Mouse (Mus musculus) liver, embryonic 16.5 days (tissue): ENCODE data around the gene Thsd4. TPM values are rescaled to one million over a fixed set of nuclear protein-coding genes. Genes with fewer than 3 reads are reported as not detected.
"Not testable (repeated sequence)": the region's sequence is repeated elsewhere in the genome, so short reads cannot be mapped to it uniquely, and the experiment has no call there.

Experiments used
- ATAC-seq: fragments of 200-750 bp; cut with Nextera tagmentation; 2 replicates; pipeline ENCODE4 v1.8.0; 2017; ENCODE audit warnings: low read depth, mild to moderate bottlenecking, moderate number of reproducible peaks, moderate library complexity
- H3K27ac ChIP-seq: fragments of 300-500 bp; sonication (generic); 2 replicates; pipeline ENCODE4 v1.5.1; 2014; ENCODE audit warnings: mild to moderate bottlenecking, low read length
- H3K27me3 ChIP-seq: fragments of 300-500 bp; sonication (generic); 2 replicates; pipeline ENCODE4 v1.6.1; 2014; ENCODE audit warnings: low read depth, low read length, mixed read lengths; ENCODE audit not compliant: control insufficient read depth, insufficient read depth
- H3K36me3 ChIP-seq: fragments of 300-500 bp; sonication (generic); 2 replicates; pipeline ENCODE4 v1.6.1; 2014; ENCODE audit warnings: mild to moderate bottlenecking; ENCODE audit not compliant: control insufficient read depth, insufficient read depth
- H3K4me1 ChIP-seq: fragments of 300-500 bp; sonication (generic); 2 replicates; pipeline ENCODE4 v1.6.1; 2014; ENCODE audit warnings: low read depth, low read length, mixed read lengths; ENCODE audit not compliant: control insufficient read depth
- H3K4me2 ChIP-seq: fragments of 300-500 bp; sonication (generic); 2 replicates; pipeline ENCODE4 v1.6.1; 2014; ENCODE audit warnings: low read depth, low read length, mixed read lengths
- H3K4me3 ChIP-seq: fragments of 300-500 bp; sonication (generic); 2 replicates; pipeline ENCODE4 v1.5.1; 2014; ENCODE audit warnings: low read depth, mild to moderate bottlenecking, low read length
- H3K9ac ChIP-seq: fragments of 300-500 bp; sonication (generic); 2 replicates; pipeline ENCODE4 v1.6.1; 2014; ENCODE audit warnings: low read depth, low read length
- H3K9me3 ChIP-seq: fragments of 300-500 bp; sonication (generic); replicated peaks from 2 replicates; pipeline ENCODE4 v1.6.1; 2016; ENCODE audit warnings: low read length; ENCODE audit not compliant: control insufficient read depth
- WGBS: fragments of 180-500 bp; shearing (Covaris S2); extraction: QIAGEN DNeasy Blood & Tissue Kit; methylation state at CpG from one replicate; pipeline ENCODE4 v1.1.7; 2014; ENCODE audit not compliant: insufficient replicate concordance; 5-methylcytosine and 5-hydroxymethylcytosine counted together
- polyA plus RNA-seq: library from polyadenylated mRNA; unstranded; fragments of >200 nt; fragmentation: Nextera tagmentation; extraction: Ambion mirVana; gene quantifications from 2 replicates; pipeline ENCODE4 v1.2.1, GENCODE M21; 2015

Thsd4 gene
- polyA plus RNA-seq, 1 experiment from 2014 or later, result 1.1 TPM

GRCm38 (mm10) chr9:60280786-60281185, 241.1 kb downstream of the Thsd4 start:
- H3K9ac ChIP-seq, result no peak overlapping the region; the same call in 1 of the 2 replicates
- H3K36me3 ChIP-seq, result no peaks in the 10 kb centered on the region
- H3K9me3 ChIP-seq, result no peaks in the 10 kb centered on the region
- peak; percentile 35; the same call in 1 of the 2 replicates for ATAC-seq
- no peak overlapping the region for H3K4me3 ChIP-seq
- H3K4me1 ChIP-seq, result peaks cover 26% of the 10 kb centered on the region
- peak overlapping the region; percentile 5; the same call in 1 of the 2 replicates for H3K4me2 ChIP-seq
- H3K27ac ChIP-seq, result 0 out of 2 replicates have a peak overlapping the region, but pooled peaks have one; percentile 28
- H3K27me3 ChIP-seq, result no peaks in the 10 kb centered on the region
- WGBS, result 56% methylated on average over 5 of the region's 5 CpGs

DNA sequence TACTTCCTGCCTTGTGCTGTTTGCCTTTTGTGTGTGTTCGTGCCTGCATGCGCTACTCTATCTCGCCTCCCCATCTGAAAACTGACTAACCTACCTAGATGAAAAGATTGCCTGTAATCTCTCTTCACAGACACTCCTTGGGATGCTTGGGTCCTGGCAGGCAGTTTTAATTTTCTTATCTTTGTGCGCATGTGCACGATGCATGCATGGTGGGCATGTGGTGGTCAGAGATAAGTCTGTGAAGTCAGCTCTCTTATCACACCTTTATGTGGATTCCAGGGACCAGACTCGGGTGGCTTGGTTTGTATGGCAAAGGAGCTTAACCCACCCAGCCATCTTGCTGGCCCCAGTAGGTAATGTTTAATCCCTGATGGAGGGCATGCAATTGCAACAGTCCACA, 242.3 kb downstream of the Thsd4 start:
- ATAC-seq, result peak; percentile 95
- Histone ChIP-seq H3K36me3 (no peaks in the 10 kb centered on the region), H3K27me3 (no peaks in the 10 kb centered on the region), H3K4me3 (peak overlapping the region; percentile 8; the same call in 1 of the 2 replicates), H3K9me3 (no peaks in the 10 kb centered on the region), H3K9ac (no peak overlapping the region; the same call in 1 of the 2 replicates), H3K4me1 (peaks cover 26% of the 10 kb centered on the region), H3K4me2 (peak overlapping the region; percentile 55), H3K27ac (peak overlapping the region; percentile 58)
- 14% methylated on average over 6 of the region's 6 CpGs for WGBS

- WGBS, result 39% methylated on average over 5 of the region's 5 CpGs
- Histone ChIP-seq H3K4me1 (peaks cover 27% of the 10 kb centered on the region), H3K36me3 (no peaks in the 10 kb centered on the region), H3K4me3 (no peak overlapping the region), H3K27me3 (no peaks in the 10 kb centered on the region), H3K4me2 (no peak overlapping the region), H3K9me3 (no peaks in the 10 kb centered on the region), H3K9ac (no peak overlapping the region), H3K27ac (no peak overlapping the region)
- no peak for ATAC-seq
These were observed 245.5 kb downstream of the Thsd4 start for GRCm38 (mm10) chr9:60276351-60276750.

GRCm38 (mm10) chr9:60275410-60276159, 246.3 kb downstream of the Thsd4 start:
- WGBS, result 30% methylated on average over 12 of the region's 12 CpGs
- Histone ChIP-seq H3K9me3 (no peaks in the 10 kb centered on the region), H3K9ac (no peak overlapping the region), H3K4me1 (peaks cover 20% of the 10 kb centered on the region), H3K27me3 (no peaks in the 10 kb centered on the region), H3K4me3 (no peak overlapping the region), H3K27ac (no peak overlapping the region), H3K36me3 (no peaks in the 10 kb centered on the region), H3K4me2 (no peak overlapping the region)
- no peak for ATAC-seq

- no peak overlapping the region for H3K4me2 ChIP-seq
- peaks cover 11% of the 10 kb centered on the region for H3K4me1 ChIP-seq
- no peak overlapping the region for H3K27ac ChIP-seq
- no peaks in the 10 kb centered on the region for H3K9me3 ChIP-seq
- H3K4me3 ChIP-seq, result no peak overlapping the region
- no peaks in the 10 kb centered on the region for H3K27me3 ChIP-seq
- WGBS, result 36% methylated on average over 4 of the region's 4 CpGs
- H3K36me3 ChIP-seq, result no peaks in the 10 kb centered on the region
- no peak overlapping the region for H3K9ac ChIP-seq
- ATAC-seq, result no peak
These were observed 247.3 kb downstream of the Thsd4 start for GRCm38 (mm10) chr9:60274503-60274902.

GRCm38 (mm10) chr9:60272345-60272744, 249.5 kb downstream of the Thsd4 start:
- H3K27ac ChIP-seq, H3K27me3 ChIP-seq, H3K36me3 ChIP-seq, H3K4me1 ChIP-seq, ATAC-seq, H3K9ac ChIP-seq, H3K9me3 ChIP-seq: not testable (repeated sequence)
- 49% methylated on average over 8 of the region's 8 CpGs for WGBS
- H3K4me3 ChIP-seq, result 0 out of 2 replicates have a peak overlapping the region, but pooled peaks have one; percentile 13
- H3K4me2 ChIP-seq, result peak overlapping the region; percentile 5; the same call in 1 of the 2 replicates

- Histone ChIP-seq H3K4me1 (peaks cover 4% of the 10 kb centered on the region; the same call in 1 of the 2 replicates), H3K4me3 (0 out of 2 replicates have a peak overlapping the region, but pooled peaks have one; percentile 13), H3K9ac (no peak overlapping the region), H3K36me3 (no peaks in the 10 kb centered on the region), H3K9me3 (no peaks in the 10 kb centered on the region), H3K4me2 (peak overlapping the region; percentile 5; the same call in 1 of the 2 replicates), H3K27ac (no peak overlapping the region), H3K27me3 (no peaks in the 10 kb centered on the region)
- no peak for ATAC-seq
- whole genome bisulfite sequencing, result 70% methylated on average over 2 of the region's 2 CpGs
These were observed 249.9 kb downstream of the Thsd4 start for GRCm38 (mm10) chr9:60271940-60272339.

DNA sequence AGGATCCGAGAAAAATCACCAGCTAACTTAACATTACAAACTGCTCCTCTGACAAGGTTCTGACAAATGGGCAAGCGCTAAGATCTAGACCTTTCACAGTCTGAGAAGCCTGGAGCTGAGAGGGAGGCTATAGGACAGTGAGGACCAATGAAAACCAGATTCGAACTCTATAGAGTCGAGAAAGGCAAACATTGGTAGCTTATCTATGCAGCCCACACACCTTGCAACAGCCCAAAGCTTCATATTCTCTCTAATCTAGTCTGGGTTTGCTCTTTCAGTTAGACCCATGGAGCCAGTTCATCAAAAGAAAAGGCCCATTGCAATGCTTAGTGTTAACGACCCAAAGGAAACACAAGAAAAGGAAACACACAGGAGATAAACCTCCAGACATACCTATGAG, 252.0 kb downstream of the Thsd4 start:
- ATAC-seq, result peak; percentile 68
- no peak overlapping the region for H3K4me2 ChIP-seq
- no peak overlapping the region for H3K27ac ChIP-seq
- H3K36me3 ChIP-seq, result no peaks in the 10 kb centered on the region
- H3K27me3 ChIP-seq, result no peaks in the 10 kb centered on the region
- no peaks in the 10 kb centered on the region for H3K9me3 ChIP-seq
- H3K4me1 ChIP-seq, result peaks cover 4% of the 10 kb centered on the region; the same call in 1 of the 2 replicates
- no peak overlapping the region for H3K4me3 ChIP-seq
- no peak overlapping the region for H3K9ac ChIP-seq
- WGBS, result 31% methylated on average over 5 of the region's 5 CpGs

- Histone ChIP-seq H3K9me3 (no peaks in the 10 kb centered on the region), H3K27me3 (no peaks in the 10 kb centered on the region), H3K27ac (no peak overlapping the region), H3K36me3 (no peaks in the 10 kb centered on the region), H3K4me1 (no peaks in the 10 kb centered on the region; the same call in 1 of the 2 replicates), H3K4me3 (no peak overlapping the region), H3K4me2 (no peak overlapping the region), H3K9ac (no peak overlapping the region)
- WGBS, result 75% methylated on average over 5 of the region's 5 CpGs
- no peak for ATAC-seq
These were observed 254.6 kb downstream of the Thsd4 start for GRCm38 (mm10) chr9:60267273-60267626.
